Mouse (Mus musculus): Measurements from ENCODE around the gene Cdk5rap3. TPM values are rescaled to one million over a fixed set of nuclear protein-coding genes. Genes with fewer than 3 reads are reported as not detected.

Gene Cdk5rap3
- total RNA-seq, 2 experiments from 2014 or later = 38.9 to 39.9 TPM

GRCm38 (mm10) chr11:96935872-96936650, 19.8 kb upstream of the Cdk5rap3 start:
- intact Hi-C loops (cut with DNase I) = no loop called here
- DNase-seq (ENCODE audit: low spot score in 2 of 2) = no peak

GRCm38 (mm10) chr11:96934921-96935356, 18.6 kb upstream of the Cdk5rap3 start:
- DNase-seq (ENCODE audit: low spot score in 2 of 2) = peak; percentile 45 to 77
- intact Hi-C loops (cut with DNase I) = no loop called here

- intact Hi-C loops (cut with DNase I) = no loop called here
- no peak for DNase-seq (ENCODE audit: low spot score in 2 of 2)
These were observed 17.4 kb upstream of the Cdk5rap3 start for GRCm38 (mm10) chr11:96933562-96934276.

- intact Hi-C loops (cut with DNase I) = no loop called here
- no peak for DNase-seq (ENCODE audit: low spot score in 2 of 2)
These were observed 15.2 kb upstream of the Cdk5rap3 start for GRCm38 (mm10) chr11:96931327-96932062.

GRCm38 (mm10) chr11:96929766-96930331, 13.6 kb upstream of the Cdk5rap3 start:
- intact Hi-C loops (cut with DNase I) = no loop called here

GRCm38 (mm10) chr11:96929096-96929765, 12.9 kb upstream of the Cdk5rap3 start:
- intact Hi-C loops (cut with DNase I) = no loop called here
- DNase-seq (ENCODE audit: low spot score in 2 of 2) = no peak

More at GRCm38 (mm10) chr11:96929766-96930331, 13.6 kb upstream of the Cdk5rap3 start:
- no peak for DNase-seq (ENCODE audit: low spot score in 2 of 2)

- intact Hi-C loops (cut with DNase I) = no loop called here
- no peak for DNase-seq (ENCODE audit: low spot score in 2 of 2)
These were observed 12.4 kb upstream of the Cdk5rap3 start for GRCm38 (mm10) chr11:96928691-96929090.

GRCm38 (mm10) chr11:96928088-96928487, 11.8 kb upstream of the Cdk5rap3 start, which contains the start of gene Prr15l:
Gene Prr15l (plus strand): TSS chr11:96928104.
- intact Hi-C loops (cut with DNase I) = no loop called here
- no peak for DNase-seq (ENCODE audit: low spot score in 2 of 2)

GRCm38 (mm10) chr11:96926587-96926986, 10.3 kb upstream of the Cdk5rap3 start:
- intact Hi-C loops (cut with DNase I) = no loop called here
- no peak for DNase-seq (ENCODE audit: low spot score in 2 of 2)

GRCm38 (mm10) chr11:96925469-96926148, 9.3 kb upstream of the Cdk5rap3 start:
- DNase-seq (ENCODE audit: low spot score in 2 of 2) = no peak
- intact Hi-C loops (cut with DNase I) = no loop called here

- DNase-seq (ENCODE audit: low spot score in 2 of 2) = no peak
- intact Hi-C loops (cut with DNase I) = no loop called here
These were observed 8.6 kb upstream of the Cdk5rap3 start for GRCm38 (mm10) chr11:96924861-96925260.

GRCm38 (mm10) chr11:96919003-96919402, 2.7 kb upstream of the Cdk5rap3 start:
- intact Hi-C loops (cut with DNase I) = loop anchor here (5.0 kb wide), 2 partner anchors 58 to 103 kb away; no protein-coding TSS in a partner anchor
- no peak for DNase-seq (ENCODE audit: low spot score in 2 of 2)

GRCm38 (mm10) chr11:96917415-96917814, 1.1 kb upstream of the Cdk5rap3 start:
- DNase-seq (ENCODE audit: low spot score in 2 of 2) = no peak
- intact Hi-C loops (cut with DNase I) = loop anchor here (2.0 to 5.0 kb wide), 3 partner anchors 45 to 105 kb away; no protein-coding TSS in a partner anchor

- intact Hi-C loops (cut with DNase I) = loop anchor here (2.0 to 5.0 kb wide), 3 partner anchors 46 to 105 kb away; no protein-coding TSS in a partner anchor
- no peak for DNase-seq (ENCODE audit: low spot score in 2 of 2)
These were observed 645 bp upstream of the Cdk5rap3 start for GRCm38 (mm10) chr11:96916885-96917396.

GRCm38 (mm10) chr11:96912682-96913081, 3.6 kb downstream of the Cdk5rap3 start:
- no peak for DNase-seq (ENCODE audit: low spot score in 2 of 2)
- intact Hi-C loops (cut with DNase I) = no loop called here

- DNase-seq (ENCODE audit: low spot score in 2 of 2) = peak; percentile 89 to 92
These were observed 6.3 kb downstream of the Cdk5rap3 start for GRCm38 (mm10) chr11:96910003-96910402.

GRCm38 (mm10) chr11:96908594-96908993, 7.7 kb downstream of the Cdk5rap3 start:
- no peak for DNase-seq (ENCODE audit: low spot score in 2 of 2)
- intact Hi-C loops (cut with DNase I) = no loop called here

More at GRCm38 (mm10) chr11:96910003-96910402, 6.3 kb downstream of the Cdk5rap3 start:
- intact Hi-C loops (cut with DNase I) = loop anchor here (1.0 kb wide), 1 partner anchor 43 kb away; no protein-coding TSS in a partner anchor
